30 mouse cellular contexts compared by ENCODE assay signal in genomic region chr2:120469220-120469619, GRCm38 (mm10). TPM values are rescaled to one million over a fixed set of nuclear protein-coding genes. Genes with fewer than 3 reads are reported as not detected.
DNase-seq lines count a peak whose midpoint lies in the region; ATAC-seq and TF ChIP-seq lines count a peak whose summit lies in the region.
"Had no signal": no experiment of that assay in that cellular context is flagged by ENCODE, and none has a peak within 500 bp of the region (broad histone marks: within the 10 kb centered on the region; RNA-seq: fewer than 3 reads in every experiment).

No protein-coding gene starts in this region.

- TF ChIP-seq POLR2A in MEL (IDR thresholded peaks at IDR 0.05; ENCODE audit: control insufficient read depth in 1 of 2, insufficient read depth in 1 of 2, low read depth in 1 of 2, low read length in 2 of 2, poor library complexity in 1 of 2), result no peak

- 0 out of 4 replicates have a peak, but pooled peaks cover 0 to 3% of the 10 kb centered on the region in 2 experiments for H3K4me1 ChIP-seq in MEL (ENCODE audit: control insufficient read depth in 1 of 2, insufficient read depth in 2 of 2, low read length in 2 of 2)
- H3K4me1 ChIP-seq: embryonic facial prominence, embryonic 12.5 days; limb, embryonic 12.5 days; neural tube, embryonic 15.5 days had no signal

- no peaks in the 10 kb centered on the region for H3K27me3 ChIP-seq in MEL (ENCODE audit: control insufficient read depth in 1 of 2, insufficient read depth in 2 of 2, low read length in 2 of 2)
- H3K27me3 ChIP-seq: embryonic facial prominence, embryonic 12.5 days; limb, embryonic 12.5 days; liver, embryonic 15.5 days; neural tube, embryonic 15.5 days had no signal

- no peak for TF ChIP-seq RAD21 in MEL (IDR thresholded peaks at IDR 0.05; ENCODE audit: low read depth, low read length)

- peak; percentile 18 for DNase-seq in lung, postnatal 36 days
- no peak for DNase-seq in lung, postnatal 4 days
- peak; percentile 13 for DNase-seq in MEL (ENCODE audit: low read depth, low spot score)
- DNase-seq in thymus, postnatal 10 days (ENCODE audit: low spot score in 2 of 2), result peak; percentile 50 to 55
- no peak for DNase-seq in right cerebral cortex, adult 18-20 months
- no peak for DNase-seq in ovary, adult 18-20 months (ENCODE audit: low spot score)
- no peak for DNase-seq in frontal cortex, postnatal 14 days (ENCODE audit: low spot score in 2 of 2)
- DNase-seq: adrenal gland, postnatal 25 days; cerebellum, adult 2 months; cerebellum, postnatal 25 days; embryo, embryonic 11 days; gastrocnemius, postnatal 10 days; heart, adult 18-20 months; heart, postnatal 36 days; kidney, adult 9 months; kidney, postnatal 14 days; lung, embryonic 14.5 days; lung, postnatal 14 days; midbrain, embryonic 14.5 days; right cerebral cortex, postnatal 4 days had no signal

- no peaks in the 10 kb centered on the region for H3K79me2 ChIP-seq in MEL (ENCODE audit: control insufficient read depth, insufficient read depth, low read length, poor library complexity)

- H3K9me3 ChIP-seq in MEL (replicated peaks; ENCODE audit: insufficient read depth, low read length), result no peaks in the 10 kb centered on the region
- H3K9me3 ChIP-seq: embryonic facial prominence, embryonic 12.5 days; limb, embryonic 12.5 days; liver, embryonic 15.5 days; neural tube, embryonic 15.5 days had no signal

- no peak overlapping the region for H3K9ac ChIP-seq in MEL (ENCODE audit: control insufficient read depth, low read depth, low read length, poor library complexity, severe bottlenecking)
- H3K9ac ChIP-seq: embryonic facial prominence, embryonic 12.5 days; hindbrain, embryonic 14.5 days; limb, embryonic 12.5 days; liver, embryonic 15.5 days; lung, embryonic 14.5 days; neural tube, embryonic 15.5 days had no signal

- no peak for TF ChIP-seq EP300 in MEL (IDR thresholded peaks at IDR 0.05; ENCODE audit: low read depth in 1 of 2, low read length in 2 of 2)

- TF ChIP-seq CTCF in MEL (IDR thresholded peaks at IDR 0.05 in 2 of 3, conservative IDR thresholded peaks at IDR 0.05 in 1 of 3; ENCODE audit: control insufficient read depth in 1 of 3, insufficient read depth in 1 of 3, low read depth in 2 of 3, low read length in 3 of 3, poor library complexity in 1 of 3, severe bottlenecking in 1 of 3), result no peak

- H3K27ac ChIP-seq in MEL (ENCODE audit: control insufficient read depth, low read depth, low read length), result no peak overlapping the region
- H3K27ac ChIP-seq: embryonic facial prominence, embryonic 12.5 days; hindbrain, embryonic 14.5 days; left cerebral cortex, adult 2 months; limb, embryonic 12.5 days; liver, embryonic 15.5 days; neural tube, embryonic 15.5 days had no signal

- ATAC-seq in hematopoietic stem cell, adult 5-6 weeks (replicated peaks in 1 of 2; ENCODE audit: insufficient read depth in 1 of 2, low FRiP score in 2 of 2, low TSS enrichment in 1 of 2, low read depth in 1 of 2, poor library complexity in 2 of 2, severe bottlenecking in 2 of 2), result peak; percentile 62 to 84
- ATAC-seq: CD4-positive, CD25-positive, alpha-beta regulatory T cell, adult 4 months; forebrain, embryonic 14.5 days; intestine, postnatal 0 days had no signal

- no peak overlapping the region for H3K4me3 ChIP-seq in MEL (ENCODE audit: control insufficient read depth in 1 of 2, insufficient read depth in 1 of 2, low read depth in 2 of 2, low read length in 2 of 2)
- H3K4me3 ChIP-seq: embryonic facial prominence, embryonic 12.5 days; left cerebral cortex, adult 2 months; limb, embryonic 12.5 days; liver, embryonic 15.5 days; neural tube, embryonic 15.5 days had no signal

- H3K36me3 ChIP-seq in MEL (ENCODE audit: control insufficient read depth in 1 of 2, insufficient read depth in 2 of 2, low read length in 2 of 2), result peaks cover 0 to 2% of the 10 kb centered on the region in 2 experiments; a peak in 1 of 4 replicates
- H3K36me3 ChIP-seq: embryonic facial prominence, embryonic 12.5 days; limb, embryonic 12.5 days; liver, embryonic 15.5 days; neural tube, embryonic 15.5 days had no signal

TF ChIP-seq in MEL, 35 proteins besides CTCF, POLR2A, EP300 and RAD21:
- TF ChIP-seq MXI1 (IDR thresholded peaks at IDR 0.05; ENCODE audit: low read depth, low read length) (no peak), GATA1 (IDR thresholded peaks at IDR 0.05; ENCODE audit: low read depth, low read length) (no peak)

RNA-seq across cellular contexts. Expression of gene Capn3, which starts 13.4 kb away (rescaled TPM):
- not detected in 2 replicates for total RNA-seq in MEL (2012; rRNA removed)
- not detected for polyA plus RNA-seq in MEL (2012; ENCODE audit: insufficient read depth in 1 of 2, insufficient read length in 2 of 2, low read depth in 1 of 2, low replicate concordance in 2 of 2, missing spikeins in 1 of 2)
- 4.3 and 6.0 TPM in 2 replicates for total RNA-seq in hematopoietic stem cell, adult 5-6 weeks (2017)

Comparison
In these comparisons a context has a peak if more than half of its experiments do, and no peak if none do; other contexts are left out.
1. DNase-seq: peak in lung, postnatal 36 days (single experiment), MEL (single experiment) and thymus, postnatal 10 days (2 of 2); none in lung, postnatal 4 days (0 of 2), right cerebral cortex, adult 18-20 months (single experiment), ovary, adult 18-20 months (single experiment) and frontal cortex, postnatal 14 days (0 of 2).